Mouse (Mus musculus) cerebellum, postnatal 36 days (tissue): ENCODE measurements around the gene Fpr3.
"Not testable (repeated sequence)": the region's sequence is repeated elsewhere in the genome, so short reads cannot be mapped to it uniquely, and the experiment has no call there.

ENCODE experiments used
- DNase-seq, 2 experiments: peaks; one replicate each; pipeline ENCODE4 v3.0.0; 2021 to 2022; ENCODE audit warnings: mixed read lengths in 2 of 2

Fpr3 gene

GRCm38 (mm10) chr17:17887774-17888248 is at the start of gene Fpr3, which contains the start of gene Fpr2:
Gene Fpr3 (plus strand): TSS chr17:17887852.
Gene Fpr2 (plus strand): TSS chr17:17887824.
- no peak for DNase-seq

- DNase-seq, result peak; percentile 95
Observed at GRCm38 (mm10) chr17:17837919-17838701, 49.5 kb upstream of the Fpr3 start.

GRCm38 (mm10) chr17:17839276-17839675 is 48.4 kb upstream of the Fpr3 start:
- no peak for DNase-seq

GRCm38 (mm10) chr17:17840796-17841195 is 46.9 kb upstream of the Fpr3 start:
- DNase-seq, result no peak

GRCm38 (mm10) chr17:17843534-17844261 is 44.0 kb upstream of the Fpr3 start:
- no peak for DNase-seq

- not testable (repeated sequence) for DNase-seq
Observed at GRCm38 (mm10) chr17:17844606-17845005, 43.0 kb upstream of the Fpr3 start.

GRCm38 (mm10) chr17:17845187-17846027 is 42.2 kb upstream of the Fpr3 start:
- DNase-seq, result peak in 1 of 2 experiments; percentile 25

GRCm38 (mm10) chr17:17848988-17849387 is 38.7 kb upstream of the Fpr3 start:
- DNase-seq, result no peak

- peak in 1 of 2 experiments; percentile 21 for DNase-seq
Observed at GRCm38 (mm10) chr17:17849906-17850712, 37.5 kb upstream of the Fpr3 start.

- no peak for DNase-seq
Observed at GRCm38 (mm10) chr17:17855064-17855838, 32.4 kb upstream of the Fpr3 start, which contains the start of gene Has1. Gene Has1 (minus strand): TSS chr17:17855205.

- no peak for DNase-seq
Observed at GRCm38 (mm10) chr17:17856612-17857011, 31.0 kb upstream of the Fpr3 start.

GRCm38 (mm10) chr17:17857446-17857845 is 30.2 kb upstream of the Fpr3 start:
- DNase-seq, result no peak

GRCm38 (mm10) chr17:17860110-17860509 is 27.5 kb upstream of the Fpr3 start:
- DNase-seq, result no peak

- no peak for DNase-seq
Observed at GRCm38 (mm10) chr17:17862360-17862759, 25.3 kb upstream of the Fpr3 start.

- no peak for DNase-seq
Observed at GRCm38 (mm10) chr17:17865168-17865567, 22.5 kb upstream of the Fpr3 start.

GRCm38 (mm10) chr17:17866801-17867469 is 20.7 kb upstream of the Fpr3 start:
- no peak for DNase-seq

GRCm38 (mm10) chr17:17870892-17871550 is 16.6 kb upstream of the Fpr3 start:
- no peak for DNase-seq

- no peak for DNase-seq
Observed at GRCm38 (mm10) chr17:17871697-17872096, 16.0 kb upstream of the Fpr3 start.

- no peak for DNase-seq
Observed at GRCm38 (mm10) chr17:17879347-17879746, 8.3 kb upstream of the Fpr3 start.

GRCm38 (mm10) chr17:17882672-17883071 is 5.0 kb upstream of the Fpr3 start:
- no peak for DNase-seq
